24 mouse cellular contexts compared by ENCODE assay signal in the genomic region with DNA sequence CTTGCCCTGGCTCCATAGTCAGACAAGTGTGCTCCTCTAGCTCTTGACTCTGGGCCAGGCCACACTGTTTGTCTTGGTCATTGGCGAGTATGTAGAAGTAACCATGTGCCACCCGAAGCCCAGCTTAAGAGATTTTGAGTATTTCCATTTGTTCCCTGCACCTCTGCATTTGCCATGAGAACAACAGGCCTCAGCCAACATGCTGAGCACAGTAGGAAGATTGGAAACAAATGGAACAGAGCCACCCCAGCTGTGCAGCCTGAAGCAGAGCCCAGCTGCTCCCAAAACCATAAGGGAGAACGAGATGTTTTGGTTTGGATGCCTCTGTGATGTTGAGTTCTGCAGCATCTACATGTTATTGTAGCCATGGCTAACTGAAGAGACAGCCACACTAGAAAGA.
DNase-seq lines count a peak whose midpoint lies in the region; ATAC-seq and TF ChIP-seq lines count a peak whose summit lies in the region.
"Had no signal": no experiment of that assay in that cellular context is flagged by ENCODE, and none has a peak within 500 bp of the region (broad histone marks: within the 10 kb centered on the region; RNA-seq: fewer than 3 reads in every experiment).

No protein-coding gene starts in this region.

- no peak overlapping the region for H3K27ac ChIP-seq in embryonic facial prominence, embryonic 14.5 days (replicated peaks; ENCODE audit: low read depth, low read length)
- no peak overlapping the region for H3K27ac ChIP-seq in embryonic facial prominence, embryonic 10.5 days (replicated peaks)
- no peak overlapping the region for H3K27ac ChIP-seq in heart, adult 2 months
- H3K27ac ChIP-seq in heart, embryonic 11.5 days (ENCODE audit: low read depth, low read length), result no peak overlapping the region
- no peak overlapping the region for H3K27ac ChIP-seq in lung, embryonic 14.5 days (ENCODE audit: low read depth)
- no peak overlapping the region for H3K27ac ChIP-seq in hindbrain, embryonic 10.5 days
- H3K27ac ChIP-seq: embryonic facial prominence, embryonic 12.5 days; forebrain, embryonic 12.5 days; heart, embryonic 15.5 days; hindbrain, embryonic 13.5 days; kidney, embryonic 15.5 days; liver, embryonic 13.5 days had no signal

- no peaks in the 10 kb centered on the region for H3K36me3 ChIP-seq in embryonic facial prominence, embryonic 14.5 days (ENCODE audit: control insufficient read depth, insufficient read depth, low read length)
- no peaks in the 10 kb centered on the region for H3K36me3 ChIP-seq in embryonic facial prominence, embryonic 10.5 days (replicated peaks)
- H3K36me3 ChIP-seq in heart, adult 2 months (ENCODE audit: control insufficient read depth, insufficient read depth, low read length), result no peaks in the 10 kb centered on the region
- H3K36me3 ChIP-seq in heart, embryonic 11.5 days (ENCODE audit: control insufficient read depth, insufficient read depth, low read length), result no peaks in the 10 kb centered on the region
- no peaks in the 10 kb centered on the region for H3K36me3 ChIP-seq in lung, embryonic 14.5 days (ENCODE audit: insufficient read depth)
- no peaks in the 10 kb centered on the region for H3K36me3 ChIP-seq in hindbrain, embryonic 10.5 days
- H3K36me3 ChIP-seq: embryonic facial prominence, embryonic 12.5 days; forebrain, embryonic 12.5 days; heart, embryonic 15.5 days; hindbrain, embryonic 13.5 days; kidney, embryonic 15.5 days; liver, embryonic 13.5 days had no signal

- no peak for TF ChIP-seq EP300 in heart, adult 2 months (IDR thresholded peaks at IDR 0.05; ENCODE audit: insufficient read depth, low read depth, low read length)

- no peak overlapping the region for H3K4me2 ChIP-seq in embryonic facial prominence, embryonic 14.5 days (ENCODE audit: low read depth, low read length)
- H3K4me2 ChIP-seq in heart, embryonic 11.5 days, result no peak overlapping the region
- no peak overlapping the region for H3K4me2 ChIP-seq in lung, embryonic 14.5 days
- H3K4me2 ChIP-seq: embryonic facial prominence, embryonic 12.5 days; forebrain, embryonic 12.5 days; heart, embryonic 15.5 days; hindbrain, embryonic 13.5 days; kidney, embryonic 15.5 days; liver, embryonic 13.5 days had no signal

- no peaks in the 10 kb centered on the region for H3K27me3 ChIP-seq in embryonic facial prominence, embryonic 14.5 days (replicated peaks; ENCODE audit: control insufficient read depth, insufficient read depth, low read length)
- no peaks in the 10 kb centered on the region for H3K27me3 ChIP-seq in embryonic facial prominence, embryonic 10.5 days (replicated peaks; ENCODE audit: low read depth, poor library complexity, severe bottlenecking)
- no peaks in the 10 kb centered on the region for H3K27me3 ChIP-seq in heart, adult 2 months (ENCODE audit: control insufficient read depth, insufficient read depth, low read length)
- H3K27me3 ChIP-seq in heart, embryonic 11.5 days (ENCODE audit: control insufficient read depth, insufficient read depth, low read length), result no peaks in the 10 kb centered on the region
- H3K27me3 ChIP-seq in lung, embryonic 14.5 days (ENCODE audit: insufficient read depth, low read length), result no peaks in the 10 kb centered on the region
- H3K27me3 ChIP-seq in hindbrain, embryonic 10.5 days (ENCODE audit: insufficient read depth, poor library complexity, severe bottlenecking), result no peaks in the 10 kb centered on the region
- H3K27me3 ChIP-seq: embryonic facial prominence, embryonic 12.5 days; forebrain, embryonic 12.5 days; hindbrain, embryonic 13.5 days; kidney, embryonic 15.5 days; liver, embryonic 13.5 days; megakaryocyte, embryonic 14.5 days had no signal

- peak; percentile 20 for DNase-seq in embryonic facial prominence, embryonic 14.5 days (ENCODE audit: low spot score)
- DNase-seq in embryonic facial prominence, embryonic 10.5 days (ENCODE audit: low spot score), result no peak
- peak; percentile 23 to 38 for DNase-seq in heart, adult 2 months
- DNase-seq in lung, embryonic 14.5 days, result peak; percentile 25
- DNase-seq in lung, postnatal 14 days, result no peak
- DNase-seq in skeletal muscle tissue, adult 2 months (ENCODE audit: low read depth, low spot score), result peak; percentile 42
- DNase-seq in hindbrain, embryonic 10.5 days (ENCODE audit: low spot score), result no peak
- DNase-seq: adrenal gland, adult 8-10 months; cerebellum, adult 18-20 months; cerebellum, postnatal 14 days; kidney, adult 11 months; liver, embryonic 13.5 days; midbrain, embryonic 14.5 days; right cerebral cortex, postnatal 14 days; spleen, adult 18-20 months had no signal

- intact Hi-C loops in heart, adult 2 months (cut with DNase I), result no loop called here

- no peaks in the 10 kb centered on the region for H3K79me2 ChIP-seq in heart, adult 2 months (replicated peaks; ENCODE audit: control insufficient read depth, insufficient read depth, low read length)

- TF ChIP-seq CTCF in heart, adult 2 months (IDR thresholded peaks at IDR 0.05), result no peak
- no peak for TF ChIP-seq CTCF in lung, embryonic 14.5 days (IDR thresholded peaks at IDR 0.05; ENCODE audit: low read depth)

- WGBS in embryonic facial prominence, embryonic 14.5 days, result 58% methylated on average over 3 of the region's 3 CpGs
- WGBS in embryonic facial prominence, embryonic 10.5 days, result 86% methylated on average over 3 of the region's 3 CpGs
- 62% methylated on average over 3 of the region's 3 CpGs for WGBS in heart, adult 2 months
- 57% methylated on average over 3 of the region's 3 CpGs for WGBS in heart, embryonic 11.5 days (ENCODE audit: insufficient replicate concordance)
- WGBS in lung, embryonic 14.5 days, result 54% methylated on average over 3 of the region's 3 CpGs
- 78% methylated on average over 3 of the region's 3 CpGs for WGBS in hindbrain, embryonic 10.5 days

- H3K9me3 ChIP-seq in embryonic facial prominence, embryonic 14.5 days (ENCODE audit: control insufficient read depth, low read length), result no peaks in the 10 kb centered on the region
- no peaks in the 10 kb centered on the region for H3K9me3 ChIP-seq in embryonic facial prominence, embryonic 10.5 days
- H3K9me3 ChIP-seq in heart, embryonic 11.5 days (replicated peaks; ENCODE audit: control insufficient read depth, low read length), result no peaks in the 10 kb centered on the region
- no peaks in the 10 kb centered on the region for H3K9me3 ChIP-seq in lung, embryonic 14.5 days (ENCODE audit: low read depth, low read length)
- no peaks in the 10 kb centered on the region for H3K9me3 ChIP-seq in hindbrain, embryonic 10.5 days
- H3K9me3 ChIP-seq: embryonic facial prominence, embryonic 12.5 days; forebrain, embryonic 12.5 days; heart, embryonic 15.5 days; hindbrain, embryonic 13.5 days; kidney, embryonic 15.5 days; liver, embryonic 13.5 days had no signal

- no peak overlapping the region for H3K9ac ChIP-seq in embryonic facial prominence, embryonic 14.5 days (ENCODE audit: low read depth, low read length)
- H3K9ac ChIP-seq in heart, adult 2 months (ENCODE audit: low read depth, low read length), result no peak overlapping the region
- H3K9ac ChIP-seq in heart, embryonic 11.5 days (ENCODE audit: low read depth, low read length), result no peak overlapping the region
- no peak overlapping the region for H3K9ac ChIP-seq in lung, embryonic 14.5 days
- H3K9ac ChIP-seq: embryonic facial prominence, embryonic 12.5 days; forebrain, embryonic 12.5 days; heart, embryonic 15.5 days; hindbrain, embryonic 13.5 days; kidney, embryonic 15.5 days; liver, embryonic 13.5 days had no signal

- no peak for ATAC-seq in embryonic facial prominence, embryonic 14.5 days (ENCODE audit: low read depth)
- no peak for ATAC-seq in heart, embryonic 11.5 days (replicated peaks; ENCODE audit: insufficient number of reproducible peaks, low FRiP score, low TSS enrichment)
- ATAC-seq in lung, embryonic 14.5 days (ENCODE audit: insufficient read depth), result no peak
- ATAC-seq: activated CD4-positive, CD25-positive, alpha-beta regulatory T cell, adult 4 months had no signal

- H3K4me3 ChIP-seq in embryonic facial prominence, embryonic 14.5 days (ENCODE audit: low read depth, low read length), result no peak overlapping the region
- H3K4me3 ChIP-seq in embryonic facial prominence, embryonic 10.5 days, result no peak overlapping the region
- no peak overlapping the region for H3K4me3 ChIP-seq in heart, adult 2 months
- no peak overlapping the region for H3K4me3 ChIP-seq in heart, embryonic 11.5 days (ENCODE audit: low read depth, low read length)
- H3K4me3 ChIP-seq in lung, embryonic 14.5 days (ENCODE audit: low read depth, low read length), result no peak overlapping the region
- no peak overlapping the region for H3K4me3 ChIP-seq in hindbrain, embryonic 10.5 days
- H3K4me3 ChIP-seq: embryonic facial prominence, embryonic 12.5 days; erythroblast, embryonic 14.5 days; forebrain, embryonic 12.5 days; heart, embryonic 15.5 days; hindbrain, embryonic 13.5 days; kidney, embryonic 15.5 days; liver, embryonic 13.5 days; megakaryocyte, embryonic 14.5 days had no signal

- H3K4me1 ChIP-seq in embryonic facial prominence, embryonic 14.5 days (ENCODE audit: control insufficient read depth, insufficient read depth, low read length), result no peaks in the 10 kb centered on the region
- peaks cover 4% of the 10 kb centered on the region; the same call in 1 of the 2 replicates for H3K4me1 ChIP-seq in embryonic facial prominence, embryonic 10.5 days
- H3K4me1 ChIP-seq in heart, adult 2 months (ENCODE audit: control insufficient read depth, insufficient read depth, low read length), result no peaks in the 10 kb centered on the region
- H3K4me1 ChIP-seq in heart, embryonic 11.5 days (ENCODE audit: control insufficient read depth, insufficient read depth, low read length), result no peaks in the 10 kb centered on the region; the same call in 1 of the 2 replicates
- H3K4me1 ChIP-seq in lung, embryonic 14.5 days (ENCODE audit: insufficient read depth), result no peaks in the 10 kb centered on the region
- H3K4me1 ChIP-seq in hindbrain, embryonic 10.5 days (replicated peaks), result 0 out of 2 replicates have a peak, but pooled peaks cover 4% of the 10 kb centered on the region
- H3K4me1 ChIP-seq: embryonic facial prominence, embryonic 12.5 days; forebrain, embryonic 12.5 days; heart, embryonic 15.5 days; liver, embryonic 13.5 days; megakaryocyte, embryonic 14.5 days had no signal

- TF ChIP-seq POLR2A in heart, adult 2 months (IDR thresholded peaks at IDR 0.05; ENCODE audit: insufficient read depth, low read depth, low read length), result no peak

Comparison
In these comparisons a context has a peak if more than half of its experiments do, and no peak if none do; other contexts are left out.
1. DNase-seq: peak in embryonic facial prominence, embryonic 14.5 days (single experiment), heart, adult 2 months (2 of 2), lung, embryonic 14.5 days (single experiment) and skeletal muscle tissue, adult 2 months (single experiment); none in embryonic facial prominence, embryonic 10.5 days (single experiment), lung, postnatal 14 days (single experiment) and hindbrain, embryonic 10.5 days (single experiment).